Mouse (Mus musculus) thymus, postnatal 0 days (tissue): ENCODE results near the gene Mtcl1. TPM values are rescaled to one million over a fixed set of nuclear protein-coding genes. Genes with fewer than 3 reads are reported as not detected.

ENCODE experiments used
- DNase-seq: peaks from one replicate; pipeline ENCODE4 v3.0.0-alpha.2; 2015; ENCODE audit warnings: low spot score
- polyA plus RNA-seq: library from polyadenylated mRNA; unstranded; fragments of >200 nt; fragmentation: Nextera tagmentation; extraction: Ambion mirVana; gene quantifications from 2 replicates; pipeline ENCODE4 v1.2.1, GENCODE M21; 2015

The Mtcl1 gene
- polyA plus RNA-seq, 1 experiment from 2014 or later = 5.6 TPM

- no peak for DNase-seq
Measured at GRCm38 (mm10) chr17:66410884-66411426, 38.6 kb downstream of the Mtcl1 start.

DNA sequence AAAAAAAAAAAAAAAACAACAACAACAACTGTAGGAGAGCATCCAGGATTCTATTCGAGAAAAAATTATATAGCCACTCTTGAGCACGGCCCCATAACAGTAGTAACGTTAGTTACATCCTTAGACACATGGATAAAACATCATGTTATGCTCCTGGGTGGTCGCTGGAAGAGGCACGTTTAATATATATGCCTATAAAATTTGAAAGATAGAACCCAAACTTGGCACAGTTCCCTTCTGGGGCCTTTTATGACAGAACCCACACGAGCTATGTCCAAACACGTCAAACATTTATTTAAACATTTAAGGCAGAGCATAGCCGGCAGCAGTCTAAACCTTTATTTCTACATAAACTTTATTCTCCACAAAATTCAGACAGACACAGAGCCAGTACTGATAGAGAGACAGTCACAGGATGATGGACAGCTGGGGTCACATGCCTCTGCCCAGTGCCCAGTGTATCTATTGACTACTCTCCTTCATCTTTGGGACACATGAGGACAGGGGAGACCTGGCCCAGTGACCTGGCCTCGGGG is 40.4 kb downstream of the Mtcl1 start:
- DNase-seq = no peak

GRCm38 (mm10) chr17:66408400-66408799 is 41.1 kb downstream of the Mtcl1 start:
- DNase-seq = no peak

DNA sequence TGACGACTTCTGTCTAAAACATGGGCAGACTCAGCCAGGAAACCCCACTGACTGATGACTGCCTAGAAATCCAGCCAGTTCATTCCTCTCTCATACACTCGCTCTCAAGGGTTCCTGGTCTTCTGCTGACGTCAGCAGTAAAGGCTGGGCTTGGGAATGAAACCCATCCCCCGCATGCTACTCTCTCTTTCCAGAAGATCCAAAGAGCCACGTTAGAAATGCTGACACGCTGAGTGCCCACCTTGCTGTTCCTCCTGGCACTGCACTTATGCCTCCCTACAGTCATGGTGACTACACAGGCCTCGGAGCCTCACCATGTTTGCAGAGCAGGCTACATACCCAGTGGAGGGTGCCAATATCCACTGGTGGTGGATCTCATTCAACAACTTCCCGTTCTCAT is 41.7 kb downstream of the Mtcl1 start:
- DNase-seq = no peak

DNA sequence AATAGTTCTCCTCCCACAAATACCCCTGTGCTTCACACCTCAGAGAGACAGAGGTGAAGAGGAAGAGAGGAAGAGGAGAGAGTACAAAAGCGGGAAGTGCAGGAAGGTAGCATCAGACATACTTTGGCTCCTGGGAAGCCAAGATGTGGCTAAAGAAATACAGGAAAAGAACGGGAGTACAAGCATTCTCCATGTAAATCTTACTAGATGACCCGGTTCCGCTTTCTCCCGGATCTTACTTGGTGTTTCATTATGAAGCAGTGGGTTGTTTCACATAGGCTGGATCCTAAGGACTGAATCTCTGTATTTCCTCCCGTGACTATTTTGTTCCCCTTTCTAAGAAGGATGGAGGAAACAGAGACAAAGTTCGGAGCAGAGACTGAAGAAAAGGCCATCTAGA is 43.9 kb downstream of the Mtcl1 start:
- DNase-seq = no peak

GRCm38 (mm10) chr17:66404883-66405590 is 44.5 kb downstream of the Mtcl1 start:
- DNase-seq = no peak

DNA sequence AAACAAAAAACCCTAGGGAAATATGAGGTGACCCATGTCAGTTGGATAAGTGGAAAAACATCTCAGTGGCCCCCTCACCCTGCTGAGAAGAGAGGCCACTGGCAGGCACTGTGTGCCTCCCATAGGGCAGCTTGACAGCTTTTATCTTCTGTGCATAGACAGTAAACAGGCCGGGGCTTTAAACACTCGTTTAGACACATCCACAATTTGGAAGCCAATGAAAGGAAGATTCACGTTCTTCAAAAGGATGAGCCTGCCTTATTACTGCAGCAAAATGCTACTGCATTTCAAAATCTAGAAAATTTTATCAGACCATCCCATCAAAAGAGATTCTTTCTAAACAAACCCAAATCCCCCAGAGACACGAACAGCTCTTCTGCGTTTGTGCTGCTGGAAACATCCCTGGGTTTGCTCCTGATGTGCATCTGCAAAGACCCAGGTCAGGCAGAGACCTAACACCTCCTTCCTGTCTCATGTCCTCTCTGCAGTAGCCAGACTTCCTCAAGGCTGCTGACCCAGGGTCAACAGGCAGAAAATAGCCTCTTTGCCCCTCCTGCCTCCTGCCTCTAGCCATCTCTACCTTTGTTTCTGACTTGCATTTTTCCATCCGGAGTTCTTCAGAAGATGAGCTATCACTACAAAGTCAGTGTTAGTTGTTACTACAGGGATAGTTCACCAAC is 46.6 kb downstream of the Mtcl1 start:
- no peak for DNase-seq

DNA sequence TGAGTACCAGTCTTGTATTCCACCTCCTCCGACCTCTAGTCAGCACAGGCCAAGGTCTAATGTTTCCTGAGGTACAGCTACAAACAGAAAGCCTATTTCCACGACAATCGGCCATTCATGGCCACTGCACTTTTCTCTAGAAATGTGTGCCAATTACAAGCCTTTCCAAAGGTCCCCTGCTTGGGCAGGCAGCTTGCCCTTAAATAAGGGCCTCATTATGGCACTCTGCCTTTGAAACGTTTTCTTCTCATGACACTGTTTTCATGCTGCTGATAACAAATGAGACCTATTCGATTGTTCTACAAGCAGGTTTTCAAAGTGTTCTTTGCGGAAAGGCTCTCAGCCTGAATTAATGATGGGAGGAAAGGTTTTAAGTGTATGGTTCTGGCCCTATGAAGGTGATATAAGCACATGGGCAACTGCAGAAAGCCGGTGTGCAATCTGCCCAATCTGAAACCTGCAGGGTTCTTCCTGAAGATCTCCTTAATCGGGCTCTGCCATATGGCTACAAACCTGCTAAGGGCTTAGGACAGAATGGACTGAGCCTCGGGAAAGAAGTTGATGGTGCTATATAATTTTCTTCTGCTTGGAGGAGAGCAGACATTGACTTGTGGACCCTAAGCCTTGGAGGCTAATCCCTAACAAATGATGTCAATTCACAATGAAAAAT is 47.8 kb downstream of the Mtcl1 start:
- DNase-seq = no peak

- no peak for DNase-seq
Measured at GRCm38 (mm10) chr17:66399780-66400179, 49.8 kb downstream of the Mtcl1 start.

GRCm38 (mm10) chr17:66394571-66394970 is 55.0 kb downstream of the Mtcl1 start:
- no peak for DNase-seq

DNA sequence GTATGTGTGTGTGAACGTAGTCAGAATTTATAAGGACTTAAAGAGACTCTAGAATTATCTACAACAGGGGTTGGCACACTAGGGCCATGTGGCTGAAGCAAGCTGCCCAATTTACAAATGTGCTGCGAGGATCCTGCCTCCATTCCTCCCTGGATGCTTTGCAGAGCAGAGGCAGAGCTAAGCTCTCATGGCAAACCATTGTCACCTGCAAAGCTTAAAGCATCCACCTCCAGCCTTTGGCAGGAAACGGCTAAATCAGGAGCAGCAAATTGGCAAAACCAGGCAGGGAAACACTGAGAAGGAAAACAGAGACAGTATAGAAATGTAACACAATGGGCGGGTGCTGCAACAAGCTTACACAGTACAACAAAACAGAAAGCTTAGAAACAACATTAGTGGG is 61.2 kb downstream of the Mtcl1 start:
- no peak for DNase-seq

GRCm38 (mm10) chr17:66381338-66381737 is 68.2 kb downstream of the Mtcl1 start:
- no peak for DNase-seq

- DNase-seq = no peak
Measured at GRCm38 (mm10) chr17:66379900-66380857, 69.4 kb downstream of the Mtcl1 start.

DNA sequence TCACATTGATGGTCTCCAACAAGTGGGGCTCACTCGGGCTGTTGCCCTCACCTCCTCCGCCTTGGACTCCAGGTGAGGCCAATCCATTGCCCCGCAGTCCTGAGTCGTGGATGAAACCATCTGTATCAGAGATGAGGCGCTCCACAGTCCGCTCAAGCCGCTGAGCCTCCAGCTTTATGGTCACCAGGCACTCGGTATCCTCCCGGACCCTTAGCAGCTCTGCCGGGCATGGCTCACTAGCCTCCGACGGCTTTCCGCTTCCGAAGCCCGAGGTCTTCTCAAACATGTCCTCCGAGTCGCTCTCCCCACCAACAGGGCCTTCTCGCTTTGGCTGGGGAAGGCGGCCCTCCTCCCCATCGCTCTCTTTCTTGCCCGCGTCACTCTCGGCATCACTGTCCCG is 70.2 kb downstream of the Mtcl1 start:
- no peak for DNase-seq

GRCm38 (mm10) chr17:66378127-66378526 is 71.4 kb downstream of the Mtcl1 start:
- DNase-seq = no peak

- DNase-seq = no peak
Measured at GRCm38 (mm10) chr17:66374633-66375272, 74.8 kb downstream of the Mtcl1 start.

DNA sequence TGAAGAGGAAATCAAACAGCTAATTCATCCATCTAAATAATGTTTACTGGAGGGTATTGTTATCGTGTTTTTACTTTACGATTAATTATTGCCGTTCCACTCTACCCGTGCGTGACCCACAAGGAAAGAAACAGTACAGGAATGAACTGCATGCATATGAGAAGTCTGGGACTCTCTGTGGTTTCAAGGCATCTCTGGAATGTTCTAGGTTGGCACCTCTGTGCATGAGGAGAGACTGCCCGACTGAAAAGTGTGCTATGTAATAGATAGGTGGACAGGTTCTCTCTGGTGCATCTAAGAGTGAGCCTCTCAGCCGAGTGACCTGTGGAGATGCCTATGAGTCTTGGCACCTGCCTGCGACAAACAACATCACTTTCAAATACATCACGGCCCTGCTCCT is 78.7 kb downstream of the Mtcl1 start:
- no peak for DNase-seq

- no peak for DNase-seq
Measured at GRCm38 (mm10) chr17:66369777-66370176, 79.8 kb downstream of the Mtcl1 start.

DNA sequence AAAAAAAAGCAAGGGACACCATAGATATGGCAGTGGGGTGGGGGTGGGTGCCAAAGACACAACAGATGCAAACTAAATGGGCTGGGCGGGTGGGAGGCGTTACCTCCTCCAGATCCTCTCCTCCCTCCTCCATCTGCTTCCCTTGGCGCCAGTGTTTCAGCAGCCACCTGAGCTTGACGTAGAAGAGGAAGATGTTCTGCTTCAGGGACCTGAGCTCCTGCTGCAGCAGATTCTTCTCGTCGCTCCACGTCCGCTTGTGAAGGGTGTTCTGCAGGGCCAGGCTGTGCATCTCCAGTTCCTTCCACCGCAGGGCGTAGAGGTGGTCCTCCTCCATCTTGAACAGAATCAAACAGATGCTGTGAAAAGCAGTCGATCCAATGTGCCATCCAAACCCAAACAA is 81.4 kb downstream of the Mtcl1 start:
- DNase-seq = no peak

DNA sequence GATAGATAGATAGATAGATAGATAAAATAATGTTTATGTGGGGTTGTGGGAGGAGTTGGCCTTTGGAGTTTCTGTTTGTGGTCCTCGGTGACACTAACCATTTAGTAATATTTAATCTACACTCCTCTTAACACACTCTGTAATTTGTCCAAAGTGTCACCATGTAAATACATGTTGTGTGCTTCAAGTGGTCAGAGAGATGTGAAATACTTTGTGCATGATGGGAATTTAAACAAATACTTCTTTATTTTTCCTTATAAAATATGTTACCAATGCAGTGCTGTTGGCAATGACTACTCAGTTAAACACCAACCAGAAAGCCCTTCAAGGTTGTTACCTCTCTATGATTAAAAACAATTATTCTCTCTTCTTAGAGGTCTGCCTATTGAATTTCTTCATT is 83.9 kb downstream of the Mtcl1 start:
- DNase-seq = no peak
